Mouse (Mus musculus): ENCODE results near the gene Nabp2. TPM values are rescaled to one million over a fixed set of nuclear protein-coding genes. Genes with fewer than 3 reads are reported as not detected.
A peak's percentile ranks its signal among the peaks of the same experiment; 100 is the strongest.

Nabp2 gene
- polyA plus RNA-seq, 1 experiment from 2014 or later: 61.9 TPM

DNA sequence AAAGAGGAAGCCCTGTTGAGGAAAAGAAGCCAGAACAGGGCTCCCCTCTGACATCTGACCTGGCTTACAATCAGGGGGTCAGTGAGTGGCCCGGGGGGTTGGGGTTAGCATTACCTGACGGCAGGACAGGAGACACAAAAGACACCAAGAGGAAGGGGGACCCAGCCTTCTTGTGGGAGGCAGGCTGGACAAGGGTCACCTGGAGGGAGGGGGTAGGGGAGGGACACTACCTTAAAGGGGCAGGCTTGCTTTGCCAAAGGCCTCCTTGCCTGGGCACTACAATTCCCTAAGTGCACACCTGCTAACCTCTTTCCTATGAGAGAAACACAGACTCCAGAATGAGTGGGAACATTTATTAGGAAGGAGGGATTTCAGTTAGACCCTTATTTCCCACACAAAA lies 10.2 kb downstream of the Nabp2 start, which contains the start of gene Slc39a5:
Gene Slc39a5, minus strand, starts transcription at position 174 of the 400 bp plus-strand sequence.
- no peaks in the 10 kb centered on the region for H3K4me1 ChIP-seq (ENCODE audit: control insufficient read depth, insufficient read depth, low read length)
- WGBS: 25% methylated on average over 2 of the region's 2 CpGs
- H3K9ac ChIP-seq (ENCODE audit: low read depth, low read length): 0 out of 2 replicates have a peak within 1 kb of the TSS, but pooled peaks have one; percentile 14
- H3K27ac ChIP-seq (replicated peaks; ENCODE audit: low read depth, low read length): no peak within 1 kb of the TSS
- H3K4me3 ChIP-seq (ENCODE audit: low read depth, low read length): no peak within 1 kb of the TSS
- H3K36me3 ChIP-seq (ENCODE audit: control insufficient read depth, insufficient read depth, low read length): peaks cover 17% of the 10 kb centered on the region
- no peak for ATAC-seq (ENCODE audit: low read depth)
- H3K9me3 ChIP-seq (ENCODE audit: control insufficient read depth, low read length): no peaks in the 10 kb centered on the region
- no peaks in the 10 kb centered on the region for H3K27me3 ChIP-seq (replicated peaks; ENCODE audit: control insufficient read depth, insufficient read depth, low read length)
- no peak within 1 kb of the TSS for H3K4me2 ChIP-seq (ENCODE audit: low read depth, low read length)
- no peak for DNase-seq (ENCODE audit: low spot score)

DNA sequence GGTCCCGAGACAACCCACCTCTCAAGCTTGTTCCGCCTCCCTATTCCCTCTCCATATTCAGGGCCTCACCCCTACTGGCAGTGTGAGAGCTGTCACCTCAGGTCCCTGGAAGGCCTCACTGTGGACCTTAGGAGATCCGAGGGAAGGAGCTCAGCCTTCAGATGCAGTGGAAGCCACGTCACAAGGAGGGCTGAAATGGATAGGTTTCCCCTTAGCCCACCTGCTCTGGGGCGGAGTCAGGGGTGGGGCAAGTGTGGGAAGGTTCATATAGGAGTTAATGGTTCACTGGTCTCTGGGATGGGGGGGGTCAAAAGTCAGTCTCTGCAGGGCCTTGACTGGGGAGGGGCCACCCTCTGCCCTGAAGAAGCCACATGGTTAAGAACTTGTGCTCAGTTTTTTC lies 11.0 kb downstream of the Nabp2 start:
- ATAC-seq (ENCODE audit: low read depth): 0 out of 2 replicates have a peak, but pooled peaks have one; percentile 23
- 23% methylated on average over 4 of the region's 5 CpGs for WGBS
- no peak overlapping the region for H3K4me3 ChIP-seq (ENCODE audit: low read depth, low read length)
- no peak overlapping the region for H3K27ac ChIP-seq (replicated peaks; ENCODE audit: low read depth, low read length)
- H3K36me3 ChIP-seq (ENCODE audit: control insufficient read depth, insufficient read depth, low read length): peaks cover 16% of the 10 kb centered on the region
- no peak overlapping the region for H3K4me2 ChIP-seq (ENCODE audit: low read depth, low read length)
- DNase-seq (ENCODE audit: low spot score): no peak
- no peaks in the 10 kb centered on the region for H3K4me1 ChIP-seq (ENCODE audit: control insufficient read depth, insufficient read depth, low read length)
- no peaks in the 10 kb centered on the region for H3K9me3 ChIP-seq (ENCODE audit: control insufficient read depth, low read length)
- no peaks in the 10 kb centered on the region for H3K27me3 ChIP-seq (replicated peaks; ENCODE audit: control insufficient read depth, insufficient read depth, low read length)
- 0 out of 2 replicates have a peak overlapping the region, but pooled peaks have one; percentile 14 for H3K9ac ChIP-seq (ENCODE audit: low read depth, low read length)

DNA sequence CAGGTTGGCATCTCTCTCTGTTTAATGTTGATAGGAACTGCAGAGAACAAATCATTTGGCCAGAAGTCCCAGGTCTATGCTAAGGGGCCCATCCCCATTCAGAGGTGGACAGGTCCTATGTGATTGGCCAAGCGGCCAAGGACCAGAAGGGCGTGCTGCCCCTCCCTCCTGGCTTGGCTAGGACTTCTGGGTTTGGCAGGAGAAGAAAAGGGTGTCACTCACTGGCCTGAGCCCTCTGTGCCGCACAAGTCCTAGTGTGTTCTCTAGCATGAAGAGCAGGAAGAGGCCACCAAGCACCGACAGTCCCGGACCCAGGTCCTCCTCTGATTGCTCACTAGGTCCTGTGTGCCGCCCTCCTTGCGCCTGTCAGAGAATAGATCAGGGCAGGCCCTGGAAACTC lies 13.8 kb downstream of the Nabp2 start:
- peaks cover 34% of the 10 kb centered on the region for H3K36me3 ChIP-seq (ENCODE audit: control insufficient read depth, insufficient read depth, low read length)
- no peaks in the 10 kb centered on the region for H3K4me1 ChIP-seq (ENCODE audit: control insufficient read depth, insufficient read depth, low read length)
- 74% methylated on average over 6 of the region's 7 CpGs for WGBS
- H3K9me3 ChIP-seq (ENCODE audit: control insufficient read depth, low read length): no peaks in the 10 kb centered on the region
- H3K27ac ChIP-seq (replicated peaks; ENCODE audit: low read depth, low read length): no peak overlapping the region
- no peak overlapping the region; the same call in 1 of the 2 replicates for H3K9ac ChIP-seq (ENCODE audit: low read depth, low read length)
- H3K4me2 ChIP-seq (ENCODE audit: low read depth, low read length): no peak overlapping the region
- no peaks in the 10 kb centered on the region for H3K27me3 ChIP-seq (replicated peaks; ENCODE audit: control insufficient read depth, insufficient read depth, low read length)
- no peak overlapping the region for H3K4me3 ChIP-seq (ENCODE audit: low read depth, low read length)
- no peak for ATAC-seq (ENCODE audit: low read depth)
- DNase-seq (ENCODE audit: low spot score): no peak

DNA sequence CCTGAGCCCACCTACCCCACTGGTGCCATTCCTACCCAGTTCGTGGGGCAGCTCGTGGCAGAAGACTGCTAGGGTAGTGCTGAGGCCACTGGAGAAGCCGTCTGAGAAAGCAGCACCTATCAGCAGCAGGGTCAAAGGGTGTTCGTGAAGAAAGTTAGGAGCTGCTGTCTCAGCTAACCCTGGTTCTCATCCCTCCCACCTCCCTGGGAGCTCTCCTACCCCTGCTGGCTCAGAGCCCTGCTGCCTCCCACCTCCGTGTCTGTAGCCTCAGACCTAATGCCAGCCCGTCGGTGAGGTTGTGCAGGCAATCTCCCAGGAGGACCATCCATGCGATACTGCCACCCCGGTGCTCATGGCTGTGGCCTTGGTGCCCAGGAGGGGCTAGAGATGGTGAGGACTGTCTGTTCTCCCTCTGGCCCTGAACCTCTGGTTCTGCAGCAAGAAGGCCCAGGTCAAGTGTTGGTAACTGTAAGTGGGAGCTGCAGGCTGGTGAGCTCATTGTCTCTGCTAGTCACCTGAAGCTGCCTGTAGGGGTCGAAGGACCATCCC lies 14.5 kb downstream of the Nabp2 start:
- peaks cover 40% of the 10 kb centered on the region for H3K36me3 ChIP-seq (ENCODE audit: control insufficient read depth, insufficient read depth, low read length)

DNA sequence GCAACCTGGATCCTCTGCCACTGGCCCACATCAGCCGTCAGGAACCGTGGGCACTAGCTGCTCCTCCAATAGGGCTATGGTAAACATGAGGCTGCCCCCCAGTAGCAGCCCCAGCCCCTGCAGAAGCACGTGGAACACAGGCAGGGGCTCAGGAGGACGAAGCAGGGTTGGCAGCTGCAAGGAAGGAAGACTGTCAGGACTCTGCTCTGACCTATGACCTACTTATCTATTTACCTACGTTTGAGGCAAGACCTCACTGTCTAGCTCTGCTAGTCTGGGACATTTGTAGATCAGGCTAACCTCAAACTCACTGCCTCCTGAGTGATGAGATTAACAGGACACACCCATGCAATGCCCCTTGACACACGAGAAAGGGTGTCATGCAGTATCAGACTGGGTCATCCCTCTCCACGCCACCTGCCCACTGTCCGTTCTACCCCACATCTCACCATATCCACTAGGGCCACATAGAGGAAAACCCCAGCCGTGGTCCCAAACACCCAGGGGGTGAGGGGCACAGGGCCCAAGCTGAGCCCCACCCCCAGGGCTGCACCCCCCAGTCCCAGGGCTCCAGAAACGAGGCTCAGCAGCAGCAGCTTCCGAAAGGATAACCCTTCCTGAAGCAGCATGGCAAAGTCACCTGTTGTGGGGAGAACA lies 15.1 kb downstream of the Nabp2 start:
- H3K9me3 ChIP-seq (ENCODE audit: control insufficient read depth, low read length): no peaks in the 10 kb centered on the region
- no peak overlapping the region for H3K9ac ChIP-seq (ENCODE audit: low read depth, low read length)
- no peak overlapping the region for H3K4me3 ChIP-seq (ENCODE audit: low read depth, low read length)
- ATAC-seq (ENCODE audit: low read depth) (no peak), DNase-seq (ENCODE audit: low spot score) (no peak)
- H3K27me3 ChIP-seq (replicated peaks; ENCODE audit: control insufficient read depth, insufficient read depth, low read length): no peaks in the 10 kb centered on the region
- WGBS: 65% methylated on average over 11 of the region's 11 CpGs
- no peaks in the 10 kb centered on the region for H3K4me1 ChIP-seq (ENCODE audit: control insufficient read depth, insufficient read depth, low read length)
- H3K36me3 ChIP-seq (ENCODE audit: control insufficient read depth, insufficient read depth, low read length): peaks cover 47% of the 10 kb centered on the region
- no peak overlapping the region for H3K4me2 ChIP-seq (ENCODE audit: low read depth, low read length)
- H3K27ac ChIP-seq (replicated peaks; ENCODE audit: low read depth, low read length): no peak overlapping the region

More for the DNA sequence above, 14.5 kb downstream of the Nabp2 start:
- H3K4me3 ChIP-seq (ENCODE audit: low read depth, low read length): no peak overlapping the region
- 75% methylated on average over 9 of the region's 10 CpGs for WGBS
- no peaks in the 10 kb centered on the region for H3K27me3 ChIP-seq (replicated peaks; ENCODE audit: control insufficient read depth, insufficient read depth, low read length)
- DNase-seq (ENCODE audit: low spot score) (no peak), ATAC-seq (ENCODE audit: low read depth) (no peak)
- no peaks in the 10 kb centered on the region for H3K4me1 ChIP-seq (ENCODE audit: control insufficient read depth, insufficient read depth, low read length)
- no peak overlapping the region for H3K4me2 ChIP-seq (ENCODE audit: low read depth, low read length)
- no peak overlapping the region for H3K27ac ChIP-seq (replicated peaks; ENCODE audit: low read depth, low read length)
- peak overlapping the region; percentile 37 for H3K9ac ChIP-seq (ENCODE audit: low read depth, low read length)
- no peaks in the 10 kb centered on the region for H3K9me3 ChIP-seq (ENCODE audit: control insufficient read depth, low read length)

DNA sequence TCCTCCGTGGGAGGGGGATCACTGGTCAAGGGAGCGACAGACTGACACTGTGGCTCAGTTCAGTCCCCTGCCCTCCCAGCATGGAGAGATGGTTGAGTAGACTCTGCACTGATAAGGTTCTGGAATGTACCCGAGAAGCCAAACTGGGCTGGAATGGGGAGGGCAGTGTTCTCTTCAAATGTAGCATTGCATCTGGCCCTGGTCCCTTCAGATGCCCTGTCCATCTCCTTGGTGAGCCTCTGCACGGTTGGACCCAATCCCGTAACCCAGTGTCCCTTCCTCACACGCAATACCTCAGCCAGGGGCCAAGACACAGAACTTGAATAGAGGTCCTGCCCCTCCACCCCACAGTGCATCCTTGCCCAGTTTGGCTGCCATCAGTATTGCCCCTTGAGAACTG lies 19.4 kb downstream of the Nabp2 start:
- H3K36me3 ChIP-seq (ENCODE audit: control insufficient read depth, insufficient read depth, low read length): peaks cover 88% of the 10 kb centered on the region
- no peak overlapping the region for H3K4me3 ChIP-seq (ENCODE audit: low read depth, low read length)
- no peak overlapping the region for H3K9ac ChIP-seq (ENCODE audit: low read depth, low read length)
- no peaks in the 10 kb centered on the region for H3K9me3 ChIP-seq (ENCODE audit: control insufficient read depth, low read length)
- ATAC-seq (ENCODE audit: low read depth) (no peak), DNase-seq (ENCODE audit: low spot score) (no peak)
- WGBS: 87% methylated on average over 6 of the region's 6 CpGs
- no peak overlapping the region for H3K27ac ChIP-seq (replicated peaks; ENCODE audit: low read depth, low read length)
- no peaks in the 10 kb centered on the region for H3K27me3 ChIP-seq (replicated peaks; ENCODE audit: control insufficient read depth, insufficient read depth, low read length)
- no peaks in the 10 kb centered on the region for H3K4me1 ChIP-seq (ENCODE audit: control insufficient read depth, insufficient read depth, low read length)
- H3K4me2 ChIP-seq (ENCODE audit: low read depth, low read length): no peak overlapping the region

DNA sequence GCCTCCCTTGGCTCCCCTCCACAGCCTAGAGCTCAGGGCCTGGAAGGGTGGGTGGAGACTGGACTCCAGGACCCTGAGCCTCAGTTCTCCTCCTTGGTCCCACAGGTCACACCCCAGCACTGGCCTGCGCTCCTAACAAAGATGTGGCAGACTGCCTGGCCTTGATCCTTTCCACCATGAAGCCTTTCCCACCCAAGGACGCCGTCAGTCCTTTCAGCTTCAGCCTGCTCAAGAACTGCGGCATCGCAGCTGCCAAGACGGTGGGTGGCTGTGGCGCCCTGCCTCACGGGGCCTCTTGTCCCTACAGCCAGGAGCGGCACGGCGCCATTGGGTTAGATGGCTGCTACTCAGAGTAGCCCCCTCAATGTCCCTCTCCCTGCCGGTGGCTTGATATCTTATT lies 20.9 kb downstream of the Nabp2 start:
- DNase-seq (ENCODE audit: low spot score) (no peak), ATAC-seq (ENCODE audit: low read depth) (no peak)
- H3K4me2 ChIP-seq (ENCODE audit: low read depth, low read length): no peak overlapping the region
- H3K27me3 ChIP-seq (replicated peaks; ENCODE audit: control insufficient read depth, insufficient read depth, low read length): no peaks in the 10 kb centered on the region
- no peak overlapping the region for H3K27ac ChIP-seq (replicated peaks; ENCODE audit: low read depth, low read length)
- 92% methylated on average over 11 of the region's 12 CpGs for WGBS
- H3K4me1 ChIP-seq (ENCODE audit: control insufficient read depth, insufficient read depth, low read length): no peaks in the 10 kb centered on the region
- no peaks in the 10 kb centered on the region for H3K9me3 ChIP-seq (ENCODE audit: control insufficient read depth, low read length)
- peaks cover 89% of the 10 kb centered on the region for H3K36me3 ChIP-seq (ENCODE audit: control insufficient read depth, insufficient read depth, low read length)
- H3K9ac ChIP-seq (ENCODE audit: low read depth, low read length): no peak overlapping the region
- no peak overlapping the region for H3K4me3 ChIP-seq (ENCODE audit: low read depth, low read length)

DNA sequence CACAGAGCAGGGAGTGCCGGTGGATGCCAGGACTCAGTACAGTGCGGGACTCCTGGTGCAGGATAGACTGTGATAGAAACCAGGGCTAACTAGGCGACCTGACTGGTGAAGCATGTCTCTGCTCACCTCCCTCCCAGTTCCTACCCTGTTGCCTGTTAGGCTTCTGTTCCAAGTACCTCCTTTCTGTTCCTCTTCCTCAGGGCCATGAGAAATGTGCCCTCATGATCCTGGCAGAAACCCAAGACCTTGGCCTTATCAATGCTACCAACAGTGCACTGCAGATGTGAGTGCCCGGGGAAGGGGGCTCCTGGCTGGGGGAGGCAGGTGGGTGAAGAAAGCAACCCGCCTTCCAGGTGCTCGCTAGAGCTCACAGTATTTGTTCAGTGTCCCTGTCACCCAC lies 21.7 kb downstream of the Nabp2 start:
- H3K4me2 ChIP-seq (ENCODE audit: low read depth, low read length): no peak overlapping the region
- H3K9ac ChIP-seq (ENCODE audit: low read depth, low read length): no peak overlapping the region
- no peak overlapping the region for H3K4me3 ChIP-seq (ENCODE audit: low read depth, low read length)
- WGBS: 85% methylated on average over 6 of the region's 6 CpGs
- DNase-seq (ENCODE audit: low spot score) (no peak), ATAC-seq (ENCODE audit: low read depth) (no peak)
- H3K9me3 ChIP-seq (ENCODE audit: control insufficient read depth, low read length): no peaks in the 10 kb centered on the region
- H3K4me1 ChIP-seq (ENCODE audit: control insufficient read depth, insufficient read depth, low read length): no peaks in the 10 kb centered on the region
- H3K27ac ChIP-seq (replicated peaks; ENCODE audit: low read depth, low read length): no peak overlapping the region
- H3K36me3 ChIP-seq (ENCODE audit: control insufficient read depth, insufficient read depth, low read length): peaks cover 95% of the 10 kb centered on the region
- H3K27me3 ChIP-seq (replicated peaks; ENCODE audit: control insufficient read depth, insufficient read depth, low read length): no peaks in the 10 kb centered on the region

DNA sequence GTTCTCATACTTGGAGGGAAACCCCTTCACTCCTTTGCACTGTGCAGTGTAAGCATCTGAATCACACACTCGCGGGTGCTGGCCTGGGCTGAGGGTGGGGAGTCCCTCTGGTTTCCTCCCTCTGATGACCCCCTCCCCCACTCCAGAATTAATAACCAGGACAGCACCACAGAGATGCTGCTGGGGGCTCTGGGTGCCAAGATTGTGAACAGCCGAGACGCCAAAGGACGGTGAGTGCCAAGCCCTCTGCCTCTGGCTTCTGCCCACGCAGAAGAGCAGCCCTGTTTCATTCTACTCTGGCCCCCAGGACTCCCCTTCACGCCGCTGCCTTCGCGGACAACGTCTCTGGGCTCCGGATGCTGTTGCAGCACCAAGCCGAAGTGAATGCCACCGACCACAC lies 22.4 kb downstream of the Nabp2 start:
- no peaks in the 10 kb centered on the region for H3K27me3 ChIP-seq (replicated peaks; ENCODE audit: control insufficient read depth, insufficient read depth, low read length)
- H3K4me2 ChIP-seq (ENCODE audit: low read depth, low read length): no peak overlapping the region
- no peak overlapping the region for H3K27ac ChIP-seq (replicated peaks; ENCODE audit: low read depth, low read length)
- DNase-seq (ENCODE audit: low spot score): no peak
- H3K4me3 ChIP-seq (ENCODE audit: low read depth, low read length): no peak overlapping the region
- no peaks in the 10 kb centered on the region for H3K4me1 ChIP-seq (ENCODE audit: control insufficient read depth, insufficient read depth, low read length)
- 90% methylated on average over 14 of the region's 14 CpGs for WGBS
- no peaks in the 10 kb centered on the region for H3K9me3 ChIP-seq (ENCODE audit: control insufficient read depth, low read length)
- no peak overlapping the region for H3K9ac ChIP-seq (ENCODE audit: low read depth, low read length)
- no peak for ATAC-seq (ENCODE audit: low read depth)
- peaks cover 100% of the 10 kb centered on the region for H3K36me3 ChIP-seq (ENCODE audit: control insufficient read depth, insufficient read depth, low read length)
